Mouse (Mus musculus) small intestine, adult 2 months (tissue): ENCODE results near the gene Jph4.

Experiments
- CTCF ChIP-seq: fragments of 200-500 bp; IDR thresholded peaks from 2 replicates; pipeline ENCODE4 v1.5.1; 2012; ENCODE audit warnings: low read depth, mild to moderate bottlenecking, control low read depth, inconsistent platforms, low read length, moderate library complexity, mixed read lengths; ENCODE audit not compliant: insufficient replicate concordance, insufficient read length; ENCODE audit errors: extremely low read depth
- POLR2A ChIP-seq: fragments of 200-500 bp; IDR thresholded peaks from 2 replicates; pipeline ENCODE4 v1.6.1; 2012; ENCODE audit warnings: low read depth, mild to moderate bottlenecking, control low read depth, inconsistent platforms, low read length, moderate library complexity

DNA sequence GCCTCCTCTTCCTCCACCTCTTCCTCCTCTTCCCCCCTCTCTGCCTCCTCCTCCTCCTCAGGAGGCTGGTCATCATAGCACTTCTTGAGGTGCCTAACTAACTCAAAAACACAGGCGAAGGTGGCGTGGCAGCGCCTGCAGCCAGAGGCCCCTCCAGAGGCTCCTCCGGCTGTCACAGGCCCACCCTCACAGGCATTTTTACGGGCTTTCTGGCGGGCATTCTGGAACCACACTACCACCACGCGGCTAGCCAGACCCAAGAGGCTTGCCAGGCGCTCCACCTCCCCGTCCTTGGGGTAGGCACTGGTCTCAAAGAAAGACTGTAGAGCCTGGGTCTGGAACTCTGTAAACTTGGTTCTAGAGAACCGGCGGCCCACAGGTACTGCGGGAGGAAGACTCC, 51.3 kb downstream of the Jph4 start:
- TF ChIP-seq CTCF (no peak), POLR2A (no peak)
